Mouse (Mus musculus): ENCODE measurements at regions not wholly inside any gene's neighbourhood (a gene's known extent, or its start where the extent isn't known, plus 50 kb on each side); places are given as distances from the start of the nearest gene placed in this dataset.
"Not testable (repeated sequence)": the region's sequence is repeated elsewhere in the genome, so short reads cannot be mapped to it uniquely, and the experiment has no call there.

- DNase-seq; intact Hi-C loops (cut with DNase I): not testable (repeated sequence)
These were observed 194.2 kb upstream of the Spin1 start for GRCm38 (mm10) chr13:50906431-50906830.

GRCm38 (mm10) chr13:50906910-50907309 is 193.8 kb upstream of the Spin1 start:
- intact Hi-C loops (cut with DNase I) = no loop called here

GRCm38 (mm10) chr13:50912776-50913175 is 187.9 kb upstream of the Spin1 start:
- DNase-seq; intact Hi-C loops (cut with DNase I): not testable (repeated sequence)

More at GRCm38 (mm10) chr13:50906910-50907309, 193.8 kb upstream of the Spin1 start:
- no peak for DNase-seq

- DNase-seq; intact Hi-C loops (cut with DNase I): not testable (repeated sequence)
These were observed 166.7 kb upstream of the Spin1 start for GRCm38 (mm10) chr13:50934017-50934416.

- DNase-seq = no peak
- intact Hi-C loops (cut with DNase I) = no loop called here
These were observed 158.1 kb upstream of the Spin1 start for GRCm38 (mm10) chr13:50942561-50942960.

GRCm38 (mm10) chr13:50949545-50950226 is 151.0 kb upstream of the Spin1 start:
- intact Hi-C loops (cut with DNase I) = loop anchor here (1.0 to 5.0 kb wide), 5 partner anchors 153 to 669 kb away; partner anchors contain the start of gene Spin1
- DNase-seq = peak; percentile 86 to 94

GRCm38 (mm10) chr13:50954671-50955070 is 146.0 kb upstream of the Spin1 start:
- intact Hi-C loops (cut with DNase I) = loop anchor here (5.0 kb wide), 2 partner anchors 148 to 238 kb away; partner anchors contain the start of gene Spin1
- no peak for DNase-seq

GRCm38 (mm10) chr13:50958051-50958883 is 142.4 kb upstream of the Spin1 start:
- DNase-seq = peak; percentile 7 to 16
- intact Hi-C loops (cut with DNase I) = no loop called here

GRCm38 (mm10) chr13:50960909-50961308 is 139.8 kb upstream of the Spin1 start:
- DNase-seq = no peak
- intact Hi-C loops (cut with DNase I) = loop anchor here (5.0 kb wide), 2 partner anchors 136 to 211 kb away; partner anchors contain the start of gene Nxnl2

- intact Hi-C loops (cut with DNase I) = loop anchor here (5.0 kb wide), 2 partner anchors 133 to 208 kb away; partner anchors contain the start of gene Nxnl2
- DNase-seq = peak; percentile 19 to 54
These were observed 136.6 kb upstream of the Spin1 start for GRCm38 (mm10) chr13:50964070-50964469.

- intact Hi-C loops (cut with DNase I); DNase-seq: not testable (repeated sequence)
These were observed 135.6 kb upstream of the Spin1 start for GRCm38 (mm10) chr13:50965041-50965440.

GRCm38 (mm10) chr13:50965678-50966077 is 135.0 kb upstream of the Spin1 start:
- intact Hi-C loops (cut with DNase I) = no loop called here
- no peak for DNase-seq

- no peak for DNase-seq
- intact Hi-C loops (cut with DNase I) = no loop called here
These were observed 133.9 kb upstream of the Spin1 start for GRCm38 (mm10) chr13:50966826-50967225.

GRCm38 (mm10) chr13:50973379-50973778 is 127.3 kb upstream of the Spin1 start:
- DNase-seq = no peak
- intact Hi-C loops (cut with DNase I) = no loop called here

- DNase-seq = no peak
- intact Hi-C loops (cut with DNase I) = no loop called here
These were observed 125.3 kb upstream of the Spin1 start for GRCm38 (mm10) chr13:50975306-50975920.

GRCm38 (mm10) chr13:50982005-50982404 is 118.7 kb upstream of the Spin1 start:
- no peak for DNase-seq
- intact Hi-C loops (cut with DNase I) = no loop called here

GRCm38 (mm10) chr13:50982990-50983389 is 117.7 kb upstream of the Spin1 start:
- intact Hi-C loops (cut with DNase I) = no loop called here
- no peak for DNase-seq

- intact Hi-C loops (cut with DNase I) = no loop called here
- no peak for DNase-seq
These were observed 108.8 kb upstream of the Spin1 start for GRCm38 (mm10) chr13:50991726-50992432.

- intact Hi-C loops (cut with DNase I) = no loop called here
- no peak for DNase-seq
These were observed 100.9 kb upstream of the Spin1 start for GRCm38 (mm10) chr13:50999738-51000137.

GRCm38 (mm10) chr13:51004827-51005226 is 95.9 kb upstream of the Spin1 start:
- intact Hi-C loops (cut with DNase I) = no loop called here
- DNase-seq = no peak

Measured in heart, postnatal 10 days (tissue).